10 mouse cellular contexts compared by ENCODE assay signal in genomic region chr6:88388946-88389345, GRCm38 (mm10). TPM values are rescaled to one million over a fixed set of nuclear protein-coding genes. Genes with fewer than 3 reads are reported as not detected.
DNase-seq lines count a peak whose midpoint lies in the region; ATAC-seq lines count a peak whose summit lies in the region.
"Had no signal": no experiment of that assay in that cellular context is flagged by ENCODE, and none has a peak within 500 bp of the region (broad histone marks: within the 10 kb centered on the region; RNA-seq: fewer than 3 reads in every experiment).

No protein-coding gene starts in this region.

- no peaks in the 10 kb centered on the region for H3K27me3 ChIP-seq in midbrain, embryonic 11.5 days (ENCODE audit: control insufficient read depth, insufficient read depth, low read length)
- H3K27me3 ChIP-seq in midbrain, embryonic 15.5 days (replicated peaks), result no peaks in the 10 kb centered on the region
- no peaks in the 10 kb centered on the region for H3K27me3 ChIP-seq in kidney, embryonic 15.5 days
- H3K27me3 ChIP-seq in neural tube, embryonic 15.5 days (replicated peaks), result no peaks in the 10 kb centered on the region
- H3K27me3 ChIP-seq: neural tube, embryonic 12.5 days; Patski had no signal

- no peak overlapping the region for H3K9ac ChIP-seq in midbrain, embryonic 11.5 days (ENCODE audit: low read length)
- H3K9ac ChIP-seq in midbrain, embryonic 15.5 days, result no peak overlapping the region
- H3K9ac ChIP-seq in kidney, embryonic 15.5 days, result no peak overlapping the region
- no peak overlapping the region for H3K9ac ChIP-seq in neural tube, embryonic 15.5 days (replicated peaks)
- H3K9ac ChIP-seq: neural tube, embryonic 12.5 days had no signal

- H3K4me2 ChIP-seq in midbrain, embryonic 11.5 days, result no peak overlapping the region
- no peak overlapping the region for H3K4me2 ChIP-seq in midbrain, embryonic 15.5 days
- H3K4me2 ChIP-seq in kidney, embryonic 15.5 days, result no peak overlapping the region
- no peak overlapping the region for H3K4me2 ChIP-seq in neural tube, embryonic 15.5 days
- H3K4me2 ChIP-seq: neural tube, embryonic 12.5 days had no signal

- H3K36me3 ChIP-seq in midbrain, embryonic 11.5 days (ENCODE audit: control insufficient read depth, insufficient read depth, low read length), result no peaks in the 10 kb centered on the region
- H3K36me3 ChIP-seq in midbrain, embryonic 15.5 days (replicated peaks), result no peaks in the 10 kb centered on the region
- H3K36me3 ChIP-seq in kidney, embryonic 15.5 days, result 0 out of 2 replicates have a peak, but pooled peaks cover 3% of the 10 kb centered on the region
- H3K36me3 ChIP-seq in neural tube, embryonic 15.5 days, result no peaks in the 10 kb centered on the region
- H3K36me3 ChIP-seq: neural tube, embryonic 12.5 days had no signal

- DNase-seq in midbrain, embryonic 11.5 days (ENCODE audit: low spot score, missing footprints), result no peak
- peak; percentile 23 for DNase-seq in forelimb bud, embryonic 11.5 days (ENCODE audit: low read depth, low spot score)
- no peak for DNase-seq in cerebellum, adult 11-12 months
- DNase-seq in adrenal gland, postnatal 4 days (ENCODE audit: low spot score in 2 of 2), result no peak

- WGBS in midbrain, embryonic 11.5 days, result 58% methylated on average over 5 of the region's 5 CpGs
- WGBS in midbrain, embryonic 15.5 days, result 71% methylated on average over 5 of the region's 5 CpGs
- 67% methylated on average over 5 of the region's 5 CpGs for WGBS in kidney, embryonic 15.5 days
- WGBS in neural tube, embryonic 15.5 days, result 74% methylated on average over 5 of the region's 5 CpGs

- ATAC-seq in midbrain, embryonic 11.5 days (ENCODE audit: low FRiP score), result no peak
- ATAC-seq in midbrain, embryonic 15.5 days (replicated peaks), result no peak
- no peak for ATAC-seq in kidney, embryonic 15.5 days (replicated peaks; ENCODE audit: low FRiP score)
- no peak for ATAC-seq in neural tube, embryonic 15.5 days (ENCODE audit: low FRiP score)
- ATAC-seq in cerebellum, adult (ENCODE audit: insufficient number of reproducible peaks, low FRiP score, low TSS enrichment), result no peak
- ATAC-seq: Patski had no signal

- H3K9me3 ChIP-seq in midbrain, embryonic 11.5 days (ENCODE audit: control insufficient read depth, low read length), result no peaks in the 10 kb centered on the region
- H3K9me3 ChIP-seq in midbrain, embryonic 15.5 days, result no peaks in the 10 kb centered on the region
- H3K9me3 ChIP-seq in kidney, embryonic 15.5 days (replicated peaks), result no peaks in the 10 kb centered on the region
- H3K9me3 ChIP-seq in neural tube, embryonic 15.5 days (replicated peaks), result no peaks in the 10 kb centered on the region
- H3K9me3 ChIP-seq: neural tube, embryonic 12.5 days had no signal

- H3K4me1 ChIP-seq in midbrain, embryonic 11.5 days (ENCODE audit: control insufficient read depth, insufficient read depth, low read length), result peaks cover 24% of the 10 kb centered on the region
- peaks cover 13% of the 10 kb centered on the region for H3K4me1 ChIP-seq in midbrain, embryonic 15.5 days
- H3K4me1 ChIP-seq in kidney, embryonic 15.5 days, result peaks cover 26% of the 10 kb centered on the region
- H3K4me1 ChIP-seq in neural tube, embryonic 15.5 days, result peaks cover 13% of the 10 kb centered on the region

- H3K27ac ChIP-seq in midbrain, embryonic 11.5 days (ENCODE audit: low read depth, low read length), result peak overlapping the region; percentile 80; the same call in 1 of the 2 replicates
- no peak overlapping the region for H3K27ac ChIP-seq in midbrain, embryonic 15.5 days
- peak overlapping the region; percentile 61 for H3K27ac ChIP-seq in kidney, embryonic 15.5 days
- 0 out of 2 replicates have a peak overlapping the region, but pooled peaks have one; percentile 33 for H3K27ac ChIP-seq in neural tube, embryonic 15.5 days (replicated peaks)
- H3K27ac ChIP-seq: neural tube, embryonic 12.5 days had no signal

- H3K4me3 ChIP-seq in midbrain, embryonic 11.5 days (ENCODE audit: low read depth, low read length), result no peak overlapping the region
- no peak overlapping the region for H3K4me3 ChIP-seq in midbrain, embryonic 15.5 days
- no peak overlapping the region for H3K4me3 ChIP-seq in kidney, embryonic 15.5 days (replicated peaks)
- no peak overlapping the region for H3K4me3 ChIP-seq in neural tube, embryonic 15.5 days (replicated peaks)
- H3K4me3 ChIP-seq: neural tube, embryonic 12.5 days had no signal

RNA-seq across cellular contexts. Expression of gene Eefsec, which starts 57.4 kb away (rescaled TPM):
- 33.7 and 39.6 TPM in 2 replicates for polyA plus RNA-seq in midbrain, embryonic 11.5 days (2014; fragmentation: Nextera tagmentation; extraction: Ambion mirVana)
- 28.0 and 31.3 TPM in 2 replicates for polyA plus RNA-seq in midbrain, embryonic 15.5 days (2015; fragmentation: Nextera tagmentation; extraction: Ambion mirVana)
- polyA plus RNA-seq in kidney, embryonic 15.5 days (2015; fragmentation: Nextera tagmentation; extraction: Ambion mirVana), result 37.7 and 42.8 TPM in 2 replicates
- 27.3 and 32.4 TPM in 2 replicates for polyA plus RNA-seq in neural tube, embryonic 15.5 days (2015; fragmentation: Nextera tagmentation; extraction: Ambion mirVana)
- total RNA-seq in adrenal gland, postnatal 4 days (2021), result 10 to 100 TPM; 21.2 to 24.1 TPM
